ENCODE assay signal across 18 mouse cellular contexts in the genomic region with DNA sequence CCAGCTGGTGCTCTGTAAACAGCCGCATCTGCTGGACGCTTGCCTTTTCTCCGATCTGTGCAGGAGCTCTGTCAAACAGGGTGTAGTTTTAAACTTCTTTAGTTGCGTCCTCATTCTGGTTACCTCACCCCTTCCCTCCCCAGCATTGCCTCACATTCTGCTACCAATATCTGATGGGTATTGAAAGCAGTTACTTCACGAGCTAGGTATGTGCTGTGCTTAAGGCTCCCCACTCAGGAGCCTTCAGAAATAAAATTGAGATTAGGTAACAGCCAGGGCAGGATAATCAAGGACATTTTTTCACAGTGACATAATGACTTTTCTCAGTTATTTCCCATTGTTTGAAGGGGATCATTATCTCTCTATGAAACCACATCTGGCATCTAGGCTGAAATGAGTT. TPM values are rescaled to one million over a fixed set of nuclear protein-coding genes. Genes with fewer than 3 reads are reported as not detected.
DNase-seq lines count a peak whose midpoint lies in the region; ATAC-seq lines count a peak whose summit lies in the region.
"Had no signal": no experiment of that assay in that cellular context is flagged by ENCODE, and none has a peak within 500 bp of the region (broad histone marks: within the 10 kb centered on the region; RNA-seq: fewer than 3 reads in every experiment).

No protein-coding gene starts in this region.

- no peaks in the 10 kb centered on the region for H3K36me3 ChIP-seq in heart, embryonic 14.5 days (ENCODE audit: control insufficient read depth, insufficient read depth, low read length)
- H3K36me3 ChIP-seq in lung, embryonic 15.5 days: no peaks in the 10 kb centered on the region
- no peaks in the 10 kb centered on the region for H3K36me3 ChIP-seq in embryonic facial prominence, embryonic 13.5 days
- no peaks in the 10 kb centered on the region for H3K36me3 ChIP-seq in limb, embryonic 13.5 days
- H3K36me3 ChIP-seq: kidney, embryonic 15.5 days; midbrain, embryonic 10.5 days had no signal

- peak overlapping the region; percentile 15; the same call in 1 of the 2 replicates for H3K4me2 ChIP-seq in heart, embryonic 14.5 days (ENCODE audit: low read length)
- H3K4me2 ChIP-seq in lung, embryonic 15.5 days: no peak overlapping the region
- H3K4me2 ChIP-seq in embryonic facial prominence, embryonic 13.5 days: no peak overlapping the region
- H3K4me2 ChIP-seq in limb, embryonic 13.5 days (replicated peaks): no peak overlapping the region
- H3K4me2 ChIP-seq: kidney, embryonic 15.5 days had no signal

- no peak for DNase-seq in heart, postnatal 14 days
- no peak for DNase-seq in lung, adult 18-20 months
- DNase-seq: cerebellum, adult 9-11 months; layer of hippocampus, postnatal 36 days; right cerebral cortex, postnatal 14 days; thymus, postnatal 25 days had no signal

- H3K4me3 ChIP-seq in heart, embryonic 14.5 days (ENCODE audit: control insufficient read depth in 1 of 2, insufficient read depth in 1 of 2, low read depth in 1 of 2, low read length in 2 of 2): no peak overlapping the region
- no peak overlapping the region for H3K4me3 ChIP-seq in lung, embryonic 15.5 days
- H3K4me3 ChIP-seq in embryonic facial prominence, embryonic 13.5 days: no peak overlapping the region
- no peak overlapping the region for H3K4me3 ChIP-seq in limb, embryonic 13.5 days
- H3K4me3 ChIP-seq: erythroblast, embryonic 14.5 days; kidney, embryonic 15.5 days; midbrain, embryonic 10.5 days had no signal

- 22% methylated on average over 5 of the region's 5 CpGs for WGBS in heart, embryonic 14.5 days
- WGBS in lung, embryonic 15.5 days: 29% methylated on average over 5 of the region's 5 CpGs
- WGBS in embryonic facial prominence, embryonic 13.5 days: 14% methylated on average over 5 of the region's 5 CpGs
- WGBS in limb, embryonic 13.5 days: 22% methylated on average over 5 of the region's 5 CpGs

- peak overlapping the region; percentile 51 to 58 for H3K27ac ChIP-seq in heart, embryonic 14.5 days (replicated peaks in 1 of 2; ENCODE audit: control insufficient read depth in 1 of 2, insufficient read depth in 1 of 2, low read depth in 2 of 2, low read length in 2 of 2)
- peak overlapping the region; percentile 35; the same call in 1 of the 2 replicates for H3K27ac ChIP-seq in lung, embryonic 15.5 days
- H3K27ac ChIP-seq in embryonic facial prominence, embryonic 13.5 days: peak overlapping the region; percentile 64; the same call in 1 of the 2 replicates
- peak overlapping the region; percentile 39 for H3K27ac ChIP-seq in limb, embryonic 13.5 days
- H3K27ac ChIP-seq: kidney, embryonic 15.5 days; liver, embryonic 14.5 days; midbrain, embryonic 10.5 days had no signal

- intact Hi-C loops in heart, postnatal 14 days (cut with DNase I): no loop called here

- 0 out of 2 replicates have a peak overlapping the region, but pooled peaks have one; percentile 52 for H3K9ac ChIP-seq in heart, embryonic 14.5 days (ENCODE audit: low read length)
- no peak overlapping the region for H3K9ac ChIP-seq in lung, embryonic 15.5 days
- H3K9ac ChIP-seq in embryonic facial prominence, embryonic 13.5 days: no peak overlapping the region
- 0 out of 2 replicates have a peak overlapping the region, but pooled peaks have one; percentile 36 for H3K9ac ChIP-seq in limb, embryonic 13.5 days
- H3K9ac ChIP-seq: kidney, embryonic 15.5 days; liver, embryonic 14.5 days had no signal

- no peaks in the 10 kb centered on the region for H3K27me3 ChIP-seq in heart, embryonic 14.5 days (ENCODE audit: control insufficient read depth, insufficient read depth, low read length)
- no peaks in the 10 kb centered on the region for H3K27me3 ChIP-seq in lung, embryonic 15.5 days
- H3K27me3 ChIP-seq in embryonic facial prominence, embryonic 13.5 days: no peaks in the 10 kb centered on the region
- H3K27me3 ChIP-seq in limb, embryonic 13.5 days: peaks cover 7% of the 10 kb centered on the region; the same call in 1 of the 2 replicates
- H3K27me3 ChIP-seq: kidney, embryonic 15.5 days had no signal

- peaks cover 24 to 38% of the 10 kb centered on the region in 2 experiments for H3K4me1 ChIP-seq in heart, embryonic 14.5 days (ENCODE audit: control insufficient read depth in 2 of 2, insufficient read depth in 2 of 2, low read length in 2 of 2)
- H3K4me1 ChIP-seq in lung, embryonic 15.5 days: peaks cover 40% of the 10 kb centered on the region
- peaks cover 14% of the 10 kb centered on the region for H3K4me1 ChIP-seq in embryonic facial prominence, embryonic 13.5 days
- H3K4me1 ChIP-seq in limb, embryonic 13.5 days: peaks cover 21% of the 10 kb centered on the region

- H3K9me3 ChIP-seq in heart, embryonic 14.5 days (ENCODE audit: control insufficient read depth, low read length): no peaks in the 10 kb centered on the region
- no peaks in the 10 kb centered on the region for H3K9me3 ChIP-seq in lung, embryonic 15.5 days
- no peaks in the 10 kb centered on the region for H3K9me3 ChIP-seq in embryonic facial prominence, embryonic 13.5 days
- H3K9me3 ChIP-seq in limb, embryonic 13.5 days: no peaks in the 10 kb centered on the region
- H3K9me3 ChIP-seq: kidney, embryonic 15.5 days; midbrain, embryonic 10.5 days had no signal

- ATAC-seq in heart, embryonic 14.5 days (ENCODE audit: insufficient number of reproducible peaks, insufficient read depth, low FRiP score, low read depth): no peak
- peak; percentile 53 for ATAC-seq in lung, embryonic 15.5 days (ENCODE audit: borderline replicate concordance, extremely low read depth, low FRiP score, low TSS enrichment)
- ATAC-seq in embryonic facial prominence, embryonic 13.5 days (ENCODE audit: insufficient number of reproducible peaks, insufficient read depth, low FRiP score, low TSS enrichment, low read depth): no peak
- ATAC-seq in limb, embryonic 13.5 days (ENCODE audit: low FRiP score, low read depth): 0 out of 2 replicates have a peak, but pooled peaks have one; percentile 48
- no peak for ATAC-seq in inflammation-experienced regulatory T-cells, adult 6 months
- ATAC-seq: forebrain, embryonic 16.5 days; intestine, embryonic 16.5 days had no signal

RNA-seq across cellular contexts. Expression of a gene that starts 23.9 kb away (rescaled TPM):
- polyA plus RNA-seq in heart, embryonic 14.5 days (2014; fragmentation: Nextera tagmentation; extraction: Ambion mirVana): 8.2 and 8.6 TPM in 2 replicates
- total RNA-seq in heart, postnatal 14 days (2021): 1 to 10 TPM; 6.6 to 7.4 TPM
- polyA plus RNA-seq in lung, embryonic 15.5 days (2015; fragmentation: Nextera tagmentation; extraction: Ambion mirVana): 9.6 and 10.2 TPM in 2 replicates
- 34.7 and 35.6 TPM in 2 replicates for polyA plus RNA-seq in embryonic facial prominence, embryonic 13.5 days (2015; fragmentation: Nextera tagmentation; extraction: Ambion mirVana)
- polyA plus RNA-seq in limb, embryonic 13.5 days (2015; fragmentation: Nextera tagmentation; extraction: Ambion mirVana): 21.2 and 21.3 TPM in 2 replicates
- polyA plus RNA-seq in inflammation-experienced regulatory T-cells, adult 6 months (2017; shearing (Covaris generic)): not detected
- total RNA-seq: monocyte, adult 5-6 weeks had no signal
- polyA plus RNA-seq: erythroblast, embryonic 14.5 days had no signal

Comparison
In these comparisons a context has a peak if more than half of its experiments do, and no peak if none do; other contexts are left out.
1. ATAC-seq: peak in lung, embryonic 15.5 days (single experiment) and limb, embryonic 13.5 days (single experiment); none in heart, embryonic 14.5 days (single experiment), embryonic facial prominence, embryonic 13.5 days (single experiment) and inflammation-experienced regulatory T-cells, adult 6 months (single experiment).
2. H3K9ac ChIP-seq: peak in heart, embryonic 14.5 days (single experiment) and limb, embryonic 13.5 days (single experiment); none in lung, embryonic 15.5 days (single experiment) and embryonic facial prominence, embryonic 13.5 days (single experiment).
3. Peak in every context shown above with its lines, with median percentiles within 50 percentile points of each other: H3K27ac ChIP-seq.